Mouse (Mus musculus): ENCODE results near the gene Mdm2.
"Not testable (repeated sequence)": the region's sequence is repeated elsewhere in the genome, so short reads cannot be mapped to it uniquely, and the experiment has no call there.

Mdm2 gene

DNA sequence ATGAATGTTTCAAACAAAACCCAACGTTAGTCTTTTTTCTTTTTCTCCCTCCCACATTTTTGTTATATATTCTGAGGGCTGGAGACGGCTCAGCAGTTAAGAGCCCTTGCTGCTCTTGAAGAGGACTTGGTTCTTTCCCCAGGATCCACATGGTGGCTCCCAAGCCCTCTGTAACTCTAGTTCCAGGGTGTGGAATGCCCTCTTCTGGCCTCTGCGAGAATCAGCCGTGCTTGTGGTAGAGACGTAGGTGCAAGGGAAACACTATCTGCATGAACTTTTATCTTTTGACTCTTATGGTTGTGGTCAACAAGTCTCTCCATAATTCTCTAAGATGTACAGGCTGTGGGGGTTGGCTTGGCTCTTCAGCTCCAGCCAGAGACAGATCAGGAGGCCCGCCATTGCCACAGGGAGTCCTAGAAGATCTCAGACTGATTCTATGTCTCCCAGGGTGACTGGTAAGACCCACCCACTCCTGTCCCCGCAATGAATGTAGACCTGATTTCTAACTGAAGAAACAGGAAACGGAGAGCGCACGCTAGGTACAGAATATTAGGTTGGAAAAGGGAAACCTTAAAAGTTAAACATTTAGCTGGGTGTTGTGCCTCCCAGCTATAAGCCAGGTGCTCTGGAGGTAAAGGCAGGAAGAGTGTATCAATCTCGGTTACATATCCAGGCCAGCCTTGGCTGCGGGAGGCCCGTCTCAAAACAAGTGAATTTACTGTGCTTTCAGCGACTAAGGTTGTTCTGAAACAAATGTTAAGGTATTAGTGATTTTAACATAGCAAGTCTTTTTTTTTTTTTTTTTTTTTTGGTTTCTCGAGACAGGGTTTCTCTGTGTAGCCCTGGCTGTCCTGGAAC is 20.9 kb upstream of the Mdm2 start:
- peak; percentile 52 for DNase-seq

GRCm38 (mm10) chr10:117730637-117731203 is 20.2 kb upstream of the Mdm2 start:
- DNase-seq: no peak

- DNase-seq: no peak
Observed at GRCm38 (mm10) chr10:117730140-117730539, 19.6 kb upstream of the Mdm2 start.

- DNase-seq: no peak
Observed at GRCm38 (mm10) chr10:117729139-117729814, 18.7 kb upstream of the Mdm2 start.

GRCm38 (mm10) chr10:117728574-117728973 is 18.0 kb upstream of the Mdm2 start:
- DNase-seq: no peak

DNA sequence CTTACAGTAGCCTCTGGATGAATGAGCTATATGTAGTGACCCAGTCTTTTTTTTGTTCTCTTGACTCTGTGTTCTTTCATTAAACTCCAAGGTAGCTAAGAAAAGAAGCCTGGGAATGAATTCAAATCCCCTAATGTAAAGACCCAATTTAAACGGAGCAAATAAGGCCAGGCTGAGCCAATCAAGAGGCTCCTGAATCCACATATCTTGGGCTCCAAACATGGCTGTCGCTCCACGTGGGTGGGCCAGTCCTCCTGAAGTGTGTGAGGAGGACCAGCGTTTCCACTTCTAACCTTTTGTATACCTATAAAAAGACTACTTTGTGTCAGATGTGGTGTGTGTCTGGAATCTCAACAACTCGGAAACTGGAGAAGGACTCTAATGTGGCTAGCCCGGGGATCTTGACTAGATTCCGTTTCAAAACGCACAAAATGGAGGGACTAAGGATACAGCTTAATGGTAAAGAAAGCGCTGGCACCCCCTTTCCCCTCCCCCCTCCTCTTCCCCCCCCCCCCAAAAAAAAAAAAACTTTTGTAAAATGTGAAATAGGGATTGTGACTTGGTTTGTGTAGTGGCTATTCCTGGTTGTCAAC is 17.1 kb upstream of the Mdm2 start:
- DNase-seq: no peak

DNA sequence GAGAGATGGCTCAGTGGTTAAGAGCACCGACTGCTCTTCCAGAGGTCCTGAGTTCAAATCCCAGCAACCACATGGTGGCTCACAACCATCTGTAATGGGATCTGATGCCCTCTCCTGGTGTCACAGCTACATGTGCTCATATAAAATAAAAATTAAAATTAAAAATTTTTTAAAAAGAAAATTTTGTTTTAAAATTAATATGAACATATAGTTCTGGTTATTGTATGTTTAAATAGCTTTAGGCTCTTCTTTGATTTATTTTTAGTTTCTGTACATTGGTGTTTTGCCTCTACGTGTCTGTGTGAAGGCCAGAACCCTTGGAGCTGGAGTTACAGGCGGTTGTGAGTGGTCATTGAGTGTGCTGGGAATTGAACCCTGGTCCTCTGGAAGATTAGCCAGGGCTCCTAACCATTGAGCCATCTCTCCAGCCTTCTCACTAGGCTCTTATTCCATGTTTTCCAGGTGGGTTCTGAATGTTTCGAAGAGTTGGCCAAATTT is 16.4 kb upstream of the Mdm2 start:
- no peak for DNase-seq

- DNase-seq: no peak
Observed at GRCm38 (mm10) chr10:117726350-117726749, 15.8 kb upstream of the Mdm2 start.

GRCm38 (mm10) chr10:117725671-117726070 is 15.1 kb upstream of the Mdm2 start:
- DNase-seq: no peak

DNA sequence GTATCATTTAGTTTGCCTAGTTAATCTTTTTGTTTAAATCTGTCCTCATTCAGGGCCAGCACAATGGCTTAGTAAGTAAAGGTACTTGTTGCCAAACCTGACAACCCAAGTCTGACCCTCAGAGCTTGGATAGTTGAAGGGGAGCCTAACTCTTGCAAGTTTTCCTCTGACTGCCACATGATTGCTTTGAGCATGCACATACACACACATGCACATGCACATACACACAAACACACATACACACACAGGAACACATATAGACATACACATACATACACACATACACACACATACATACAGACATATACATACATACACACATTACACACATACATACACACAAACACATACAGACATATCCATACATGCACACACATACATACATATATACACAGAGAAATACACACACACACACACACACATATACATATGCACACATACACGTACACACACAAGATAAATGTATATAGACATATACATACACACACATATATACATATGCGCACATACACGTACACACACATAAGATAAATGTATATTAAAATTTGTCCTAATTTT is 14.3 kb upstream of the Mdm2 start:
- DNase-seq: no peak

- DNase-seq: no peak
Observed at GRCm38 (mm10) chr10:117724136-117724718, 13.7 kb upstream of the Mdm2 start.

- peak; percentile 30 for DNase-seq
Observed at GRCm38 (mm10) chr10:117718161-117719119, 7.9 kb upstream of the Mdm2 start.

GRCm38 (mm10) chr10:117717583-117717982 is 7.0 kb upstream of the Mdm2 start:
- DNase-seq: no peak

DNA sequence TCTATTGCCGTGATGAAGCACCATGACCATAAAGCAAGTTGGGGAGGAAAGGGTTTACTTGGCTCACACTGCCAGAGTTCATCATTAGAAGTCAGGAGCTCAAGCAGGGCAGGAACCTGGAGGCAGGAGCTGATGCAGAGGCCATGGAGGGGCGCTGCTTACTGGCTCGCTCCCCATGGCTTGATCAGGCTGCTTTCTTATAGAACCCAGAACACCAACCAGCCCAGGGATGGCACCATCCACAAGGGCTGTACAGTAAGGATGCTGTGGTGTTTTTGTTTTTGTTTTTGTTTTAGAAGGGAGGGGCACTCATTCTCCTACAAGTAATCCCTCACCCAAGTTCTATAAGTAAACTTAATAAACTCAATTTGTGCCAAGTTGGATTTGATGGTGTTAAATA is 6.1 kb upstream of the Mdm2 start:
- DNase-seq: no peak

DNA sequence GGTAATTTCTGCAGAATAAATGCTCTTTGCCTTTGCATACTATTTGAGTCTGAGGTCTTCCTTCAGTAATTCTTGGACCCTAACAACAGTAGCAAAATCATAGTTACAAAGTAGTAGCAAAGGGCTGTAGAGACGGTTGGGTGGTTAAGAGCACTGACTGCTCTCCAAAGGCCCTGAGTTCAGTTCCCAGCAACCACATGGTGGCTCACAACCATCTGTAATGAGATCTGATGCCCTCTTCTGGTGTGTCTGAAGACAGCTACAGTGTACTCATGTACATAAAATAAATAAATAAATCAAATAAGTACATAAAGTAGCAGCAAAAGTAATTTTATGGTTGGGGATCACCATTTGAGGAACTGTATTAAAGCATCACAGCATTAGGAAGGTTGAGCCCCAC is 5.1 kb upstream of the Mdm2 start:
- not testable (repeated sequence) for DNase-seq

DNA sequence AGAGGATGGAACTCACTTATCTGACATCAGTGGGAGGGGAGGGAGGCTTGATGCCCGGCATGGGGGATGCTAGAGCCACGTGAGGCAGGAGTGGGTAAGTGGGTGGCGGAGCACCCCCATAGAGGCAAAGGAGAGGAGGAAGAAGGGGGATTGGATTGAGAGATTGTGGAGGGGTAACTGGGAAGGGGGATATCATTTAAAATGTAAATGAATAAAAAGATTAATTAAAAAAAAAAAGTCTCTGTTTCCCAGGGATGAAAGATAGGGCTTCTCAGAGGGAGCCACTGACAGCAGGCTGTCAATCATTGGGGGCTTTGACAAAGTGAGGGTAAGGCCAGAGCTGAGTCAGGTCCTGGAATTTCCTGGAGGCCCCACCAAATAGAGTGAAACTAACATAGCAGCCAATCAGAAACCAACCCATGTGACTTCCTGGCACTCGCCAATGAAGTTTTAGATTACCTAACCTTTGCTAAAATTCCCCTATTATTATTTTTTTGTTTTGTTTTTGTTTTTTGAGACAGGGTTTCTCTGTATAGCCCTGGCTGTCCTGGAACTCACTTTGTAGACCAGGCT is 4.5 kb upstream of the Mdm2 start:
- DNase-seq: no peak

DNA sequence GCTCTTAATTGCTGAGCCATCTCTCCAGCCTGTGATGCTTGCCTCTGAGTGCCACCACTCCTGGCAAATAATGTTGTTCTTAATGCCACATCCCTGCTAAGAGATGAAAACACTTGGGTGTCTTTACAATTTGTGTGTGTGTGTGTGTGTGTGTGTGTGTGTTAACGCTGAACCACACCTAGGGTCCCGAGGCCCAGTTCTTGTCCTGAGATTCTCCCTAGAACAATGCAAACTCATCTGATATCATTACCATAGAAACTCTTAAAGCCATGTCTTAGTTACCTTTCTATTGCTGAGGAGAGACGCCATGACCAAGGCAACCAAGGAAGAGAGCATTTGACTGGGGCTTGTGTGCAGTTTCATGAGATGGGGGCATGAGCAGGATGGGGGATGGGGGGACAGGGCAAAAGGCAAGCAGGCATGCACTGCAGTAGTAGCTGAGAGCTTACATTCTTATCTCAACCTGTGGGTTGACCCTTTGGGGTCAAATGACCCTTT is 3.5 kb upstream of the Mdm2 start:
- no peak for DNase-seq

GRCm38 (mm10) chr10:117713466-117713865 is 2.9 kb upstream of the Mdm2 start:
- no peak for DNase-seq

- DNase-seq: no peak
Observed at GRCm38 (mm10) chr10:117712871-117713270, 2.3 kb upstream of the Mdm2 start.

- no peak for DNase-seq
Observed at GRCm38 (mm10) chr10:117712191-117712754, 1.7 kb upstream of the Mdm2 start.

DNA sequence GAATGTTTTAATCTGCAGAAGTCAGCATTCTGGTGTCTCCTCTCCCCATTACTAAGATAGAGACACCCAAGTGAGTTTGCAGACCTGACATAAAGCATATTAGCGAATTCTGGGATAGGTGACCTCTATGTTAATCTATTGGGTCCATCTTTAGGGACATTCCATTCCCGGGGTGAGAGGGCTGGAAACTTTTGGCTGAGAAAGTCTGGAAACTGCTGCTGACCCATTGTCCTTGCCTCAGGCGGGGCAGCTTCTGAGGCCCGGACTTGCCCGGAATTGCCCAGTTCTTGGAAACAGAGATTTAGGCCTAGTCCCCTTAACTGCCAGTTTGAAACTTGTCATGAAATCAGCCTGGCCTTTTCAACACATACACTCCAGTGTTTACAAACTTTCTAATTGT is 850 bp upstream of the Mdm2 start:
- no peak for DNase-seq
